Mouse (Mus musculus) lung, postnatal 0 days (tissue): Measurements from ENCODE around the gene Vstm4.

Experiments
- CTCF ChIP-seq: IDR thresholded peaks from 2 replicates; pipeline ENCODE4 v1.5.1; 2016; ENCODE audit warnings: antibody characterized with exemption, mild to moderate bottlenecking
- EP300 ChIP-seq: IDR thresholded peaks from 2 replicates; pipeline ENCODE4 v1.6.1; 2016; ENCODE audit warnings: antibody characterized with exemption, mild to moderate bottlenecking, control low read depth

- TF ChIP-seq CTCF (peak; percentile 30; the same call in 1 of the 2 replicates), EP300 (no peak)
Observed at GRCm38 (mm10) chr14:32816533-32816932, 40.0 kb upstream of the Vstm4 start.
